Mouse (Mus musculus) liver, postnatal 0 days (tissue): Measurements from ENCODE around the gene Thap8.

Source experiments
- CTCF ChIP-seq: sonication (generic); IDR thresholded peaks from 2 replicates; pipeline ENCODE4 v1.5.1; 2016; ENCODE audit warnings: antibody characterized with exemption, low read depth
- EP300 ChIP-seq: IDR thresholded peaks from 2 replicates; pipeline ENCODE4 v1.6.1; 2016; ENCODE audit warnings: antibody characterized with exemption, low read depth, mild to moderate bottlenecking

DNA sequence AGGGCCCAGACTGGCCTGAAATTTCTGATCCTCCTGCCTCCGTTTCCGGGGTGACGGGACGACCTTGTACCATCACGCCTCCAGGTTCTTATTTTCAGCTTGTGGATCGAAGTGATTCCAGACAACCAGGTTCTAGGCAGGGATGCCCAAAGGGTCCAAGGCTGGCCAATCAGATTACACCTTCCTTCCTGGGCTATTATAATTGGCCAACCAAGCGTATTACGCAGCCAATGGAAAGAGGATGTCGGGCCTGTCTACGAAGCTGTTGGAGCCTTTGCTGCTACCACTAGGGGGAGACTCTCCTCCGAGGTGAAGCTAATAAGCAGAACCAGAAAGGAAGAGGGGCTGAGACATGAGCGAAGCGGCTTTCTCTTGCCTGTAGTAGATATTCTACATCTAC, 52.0 kb downstream of the Thap8 start:
- TF ChIP-seq CTCF: peak; percentile 91
- TF ChIP-seq EP300: no peak
